In the genomic region with DNA sequence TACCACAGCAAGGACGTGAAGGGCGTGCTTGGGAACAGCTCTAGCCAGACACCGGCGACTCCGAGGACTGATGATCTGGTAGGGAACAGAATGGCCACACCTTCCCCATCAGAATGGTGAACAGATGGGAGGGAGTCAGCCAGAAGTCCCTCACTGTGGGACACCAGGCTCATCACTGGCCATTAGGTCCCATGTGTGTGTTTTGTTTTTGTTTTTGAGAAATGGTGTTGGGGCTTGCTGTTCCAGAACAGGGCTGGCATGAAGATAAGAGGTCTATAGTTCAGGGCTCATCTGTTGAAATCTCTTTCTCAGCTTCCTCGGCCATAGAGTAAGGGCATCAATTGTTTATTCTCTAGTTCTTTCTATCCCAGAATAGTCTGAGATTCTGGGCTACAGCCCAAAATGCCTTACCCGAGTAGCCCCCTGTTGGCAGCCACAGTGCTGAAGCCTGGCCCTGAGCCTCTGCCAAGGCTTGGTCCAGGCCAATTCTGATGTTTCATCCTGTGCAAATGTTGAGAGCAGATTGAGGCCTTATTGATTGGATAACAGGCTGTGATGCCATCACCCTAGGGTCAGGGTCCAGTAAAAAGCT, we compare ENCODE assay signal across 9 mouse cellular contexts. TPM values are rescaled to one million over a fixed set of nuclear protein-coding genes. Genes with fewer than 3 reads are reported as not detected.
A peak's percentile ranks its signal among the peaks of the same experiment; 100 is the strongest.
DNase-seq lines count a peak whose midpoint lies in the region; ATAC-seq and TF ChIP-seq lines count a peak whose summit lies in the region.
"Had no signal": no experiment of that assay in that cellular context is flagged by ENCODE, and none has a peak within 500 bp of the region (broad histone marks: within the 10 kb centered on the region; RNA-seq: fewer than 3 reads in every experiment).

No protein-coding gene starts in this region.

- H3K36me3 ChIP-seq in embryonic facial prominence, embryonic 14.5 days (ENCODE audit: control insufficient read depth, insufficient read depth, low read length): no peaks in the 10 kb centered on the region
- H3K36me3 ChIP-seq in embryonic facial prominence, embryonic 10.5 days (replicated peaks): 0 out of 2 replicates have a peak, but pooled peaks cover 10% of the 10 kb centered on the region
- 0 out of 2 replicates have a peak, but pooled peaks cover 3% of the 10 kb centered on the region for H3K36me3 ChIP-seq in neural tube, embryonic 14.5 days (ENCODE audit: control insufficient read depth, insufficient read depth, low read length)

- H3K27me3 ChIP-seq in embryonic facial prominence, embryonic 14.5 days (replicated peaks; ENCODE audit: control insufficient read depth, insufficient read depth, low read length): no peaks in the 10 kb centered on the region; the same call in 1 of the 2 replicates
- H3K27me3 ChIP-seq in embryonic facial prominence, embryonic 10.5 days (replicated peaks; ENCODE audit: low read depth, poor library complexity, severe bottlenecking): peaks cover 23% of the 10 kb centered on the region
- H3K27me3 ChIP-seq in neural tube, embryonic 14.5 days (ENCODE audit: control insufficient read depth, insufficient read depth, low read length): no peaks in the 10 kb centered on the region

- H3K4me3 ChIP-seq in embryonic facial prominence, embryonic 14.5 days (ENCODE audit: low read depth, low read length): no peak overlapping the region
- no peak overlapping the region for H3K4me3 ChIP-seq in embryonic facial prominence, embryonic 10.5 days
- no peak overlapping the region for H3K4me3 ChIP-seq in layer of hippocampus, adult 2 months
- no peak overlapping the region for H3K4me3 ChIP-seq in neural tube, embryonic 14.5 days (ENCODE audit: low read depth, low read length)

- ATAC-seq in embryonic facial prominence, embryonic 14.5 days (ENCODE audit: low read depth): no peak
- ATAC-seq in neural tube, embryonic 14.5 days (ENCODE audit: low read depth): no peak

- no peak overlapping the region for H3K27ac ChIP-seq in embryonic facial prominence, embryonic 14.5 days (replicated peaks; ENCODE audit: low read depth, low read length)
- no peak overlapping the region for H3K27ac ChIP-seq in embryonic facial prominence, embryonic 10.5 days (replicated peaks)
- H3K27ac ChIP-seq in layer of hippocampus, adult 2 months: peak overlapping the region; percentile 68
- peak overlapping the region; percentile 56; the same call in 1 of the 2 replicates for H3K27ac ChIP-seq in neural tube, embryonic 14.5 days (ENCODE audit: low read depth, low read length)

- 79% methylated on average over 7 of the region's 7 CpGs for WGBS in embryonic facial prominence, embryonic 14.5 days
- WGBS in embryonic facial prominence, embryonic 10.5 days: 86% methylated on average over 7 of the region's 7 CpGs
- 66% methylated on average over 7 of the region's 7 CpGs for WGBS in neural tube, embryonic 14.5 days

- no peak overlapping the region for H3K4me2 ChIP-seq in embryonic facial prominence, embryonic 14.5 days (ENCODE audit: low read depth, low read length)
- no peak overlapping the region for H3K4me2 ChIP-seq in neural tube, embryonic 14.5 days (ENCODE audit: low read depth, low read length)

- H3K9ac ChIP-seq in embryonic facial prominence, embryonic 14.5 days (ENCODE audit: low read depth, low read length): no peak overlapping the region
- no peak overlapping the region for H3K9ac ChIP-seq in neural tube, embryonic 14.5 days (replicated peaks; ENCODE audit: low read depth, low read length)

- peaks cover 12% of the 10 kb centered on the region for H3K4me1 ChIP-seq in embryonic facial prominence, embryonic 14.5 days (ENCODE audit: control insufficient read depth, insufficient read depth, low read length)
- peaks cover 45% of the 10 kb centered on the region for H3K4me1 ChIP-seq in embryonic facial prominence, embryonic 10.5 days
- H3K4me1 ChIP-seq in neural tube, embryonic 14.5 days (ENCODE audit: control insufficient read depth, insufficient read depth, low read length): peaks cover 23% of the 10 kb centered on the region

- TF ChIP-seq CTCF in layer of hippocampus, adult 2 months (conservative IDR thresholded peaks at IDR 0.05): peak; percentile 54

- DNase-seq in embryonic facial prominence, embryonic 14.5 days (ENCODE audit: low spot score): peak; percentile 48
- DNase-seq in embryonic facial prominence, embryonic 10.5 days (ENCODE audit: low spot score): no peak
- DNase-seq in ovary, adult 18-20 months (ENCODE audit: low spot score): peak; percentile 81
- no peak for DNase-seq in ovary, postnatal 14 days (ENCODE audit: low spot score)
- peak; percentile 68 to 72 for DNase-seq in layer of hippocampus, adult 2 months (ENCODE audit: low spot score in 2 of 2)
- DNase-seq in c-Kit-positive CD71-positive TER-119-positive erythroid progenitor cells, embryonic 14.5 days (ENCODE audit: low spot score): no peak
- no peak for DNase-seq in thymus, postnatal 25 days

- H3K9me3 ChIP-seq in embryonic facial prominence, embryonic 14.5 days (ENCODE audit: control insufficient read depth, low read length): no peaks in the 10 kb centered on the region
- H3K9me3 ChIP-seq in embryonic facial prominence, embryonic 10.5 days: no peaks in the 10 kb centered on the region
- no peaks in the 10 kb centered on the region for H3K9me3 ChIP-seq in neural tube, embryonic 14.5 days (ENCODE audit: control insufficient read depth, low read length)

RNA-seq across cellular contexts. Expression of a gene that starts 4.5 kb away (rescaled TPM):
- polyA plus RNA-seq in embryonic facial prominence, embryonic 14.5 days (2014; fragmentation: Nextera tagmentation; extraction: Ambion mirVana): 186 and 243 TPM in 2 replicates
- polyA plus RNA-seq in embryonic facial prominence, embryonic 10.5 days (2016; fragmentation: Nextera tagmentation; extraction: Ambion mirVana): 35.7 and 48.8 TPM in 2 replicates
- total RNA-seq in layer of hippocampus, adult 2 months (2021): 10 to 100 TPM; 36.5 to 36.8 TPM
- polyA plus RNA-seq in neural tube, embryonic 14.5 days (2014; fragmentation: Nextera tagmentation; extraction: Ambion mirVana): 189 and 259 TPM in 2 replicates

RNA-seq across cellular contexts. Expression of a gene that starts 29.9 kb away (rescaled TPM):
- 30.1 and 38.6 TPM in 2 replicates for polyA plus RNA-seq in embryonic facial prominence, embryonic 14.5 days (2014; fragmentation: Nextera tagmentation; extraction: Ambion mirVana)
- polyA plus RNA-seq in embryonic facial prominence, embryonic 10.5 days (2016; fragmentation: Nextera tagmentation; extraction: Ambion mirVana): 19.2 and 20.5 TPM in 2 replicates
- 10 to 100 TPM; 36.2 to 38.9 TPM for total RNA-seq in layer of hippocampus, adult 2 months (2021)
- polyA plus RNA-seq in neural tube, embryonic 14.5 days (2014; fragmentation: Nextera tagmentation; extraction: Ambion mirVana): 27.9 and 32.5 TPM in 2 replicates

RNA-seq across cellular contexts. Expression of a gene that starts 51.8 kb away (rescaled TPM):
- 1.1 and 2.2 TPM in 2 replicates for polyA plus RNA-seq in embryonic facial prominence, embryonic 14.5 days (2014; fragmentation: Nextera tagmentation; extraction: Ambion mirVana)
- polyA plus RNA-seq in embryonic facial prominence, embryonic 10.5 days (2016; fragmentation: Nextera tagmentation; extraction: Ambion mirVana): 18.8 and 22.2 TPM in 2 replicates
- total RNA-seq in layer of hippocampus, adult 2 months (2021): not detected
- 0.94 and 1.2 TPM in 2 replicates for polyA plus RNA-seq in neural tube, embryonic 14.5 days (2014; fragmentation: Nextera tagmentation; extraction: Ambion mirVana)

RNA-seq across cellular contexts. Expression of a gene that starts 53.4 kb away (rescaled TPM):
- 0.46 and 0.58 TPM in 2 replicates for polyA plus RNA-seq in embryonic facial prominence, embryonic 14.5 days (2014; fragmentation: Nextera tagmentation; extraction: Ambion mirVana)
- 0.29 and 0.67 TPM in 2 replicates for polyA plus RNA-seq in embryonic facial prominence, embryonic 10.5 days (2016; fragmentation: Nextera tagmentation; extraction: Ambion mirVana)
- under 1 TPM; 0.42 to 0.84 TPM for total RNA-seq in layer of hippocampus, adult 2 months (2021)
- polyA plus RNA-seq in neural tube, embryonic 14.5 days (2014; fragmentation: Nextera tagmentation; extraction: Ambion mirVana): 0.16 and 0.43 TPM in 2 replicates

RNA-seq across cellular contexts. Expression of a gene that starts 53.5 kb away (rescaled TPM):
- not detected in 2 replicates for polyA plus RNA-seq in embryonic facial prominence, embryonic 14.5 days (2014; fragmentation: Nextera tagmentation; extraction: Ambion mirVana)
- 0.08 and 0.16 TPM in 2 replicates for polyA plus RNA-seq in embryonic facial prominence, embryonic 10.5 days (2016; fragmentation: Nextera tagmentation; extraction: Ambion mirVana)
- total RNA-seq in layer of hippocampus, adult 2 months (2021): not detected
- polyA plus RNA-seq in neural tube, embryonic 14.5 days (2014; fragmentation: Nextera tagmentation; extraction: Ambion mirVana): not detected in 2 replicates
- total RNA-seq: layer of hippocampus, postnatal 25 days had no signal

Comparison
In these comparisons a context has a peak if more than half of its experiments do, and no peak if none do; other contexts are left out.
1. DNase-seq: peak in embryonic facial prominence, embryonic 14.5 days (single experiment), ovary, adult 18-20 months (single experiment) and layer of hippocampus, adult 2 months (2 of 2); none in embryonic facial prominence, embryonic 10.5 days (single experiment), ovary, postnatal 14 days (single experiment), c-Kit-positive CD71-positive TER-119-positive erythroid progenitor cells, embryonic 14.5 days (single experiment) and thymus, postnatal 25 days (single experiment).
2. H3K27ac ChIP-seq: peak in layer of hippocampus, adult 2 months (single experiment) and neural tube, embryonic 14.5 days (single experiment); none in embryonic facial prominence, embryonic 14.5 days (single experiment) and embryonic facial prominence, embryonic 10.5 days (single experiment).